Mouse (Mus musculus) embryonic fibroblast, embryonic 13.5 days (primary cell): ENCODE measurements at regions not wholly inside any gene's neighbourhood (a gene's known extent, or its start where the extent isn't known, plus 50 kb on each side); places are given as distances from the start of the nearest gene placed in this dataset.

Experiments used
- CTCF ChIP-seq: IDR thresholded peaks from 2 replicates; pipeline ENCODE4 v1.5.1; 2011; ENCODE audit warnings: mild to moderate bottlenecking, control low read depth, low read length, moderate library complexity, borderline replicate concordance; ENCODE audit not compliant: insufficient read depth
- POLR2A ChIP-seq: IDR thresholded peaks from 2 replicates; pipeline ENCODE4 v1.6.1; 2011; ENCODE audit warnings: low read depth, mild to moderate bottlenecking, control low read depth, low read length, moderate library complexity

GRCm38 (mm10) chr10:87752117-87752516 is 105.9 kb upstream of the Igf1 start:
- TF ChIP-seq POLR2A (no peak), CTCF (no peak)
